Mouse (Mus musculus) thymus, postnatal 14 days (tissue): ENCODE measurements around the gene Mtss1l.

Experiments
- DNase-seq: peaks from one replicate; pipeline ENCODE4 v3.0.0; 2021

Gene Mtss1l

GRCm38 (mm10) chr8:110708429-110708828, 12.8 kb upstream of the Mtss1l start:
- no peak for DNase-seq

GRCm38 (mm10) chr8:110710593-110710992, 10.7 kb upstream of the Mtss1l start:
- DNase-seq: no peak

GRCm38 (mm10) chr8:110711271-110711934, 9.9 kb upstream of the Mtss1l start:
- DNase-seq: no peak

GRCm38 (mm10) chr8:110713073-110713472, 8.2 kb upstream of the Mtss1l start:
- no peak for DNase-seq

GRCm38 (mm10) chr8:110714827-110715519, 6.3 kb upstream of the Mtss1l start:
- no peak for DNase-seq

GRCm38 (mm10) chr8:110716075-110716474, 5.2 kb upstream of the Mtss1l start:
- no peak for DNase-seq

GRCm38 (mm10) chr8:110717131-110717530, 4.1 kb upstream of the Mtss1l start:
- DNase-seq: no peak

GRCm38 (mm10) chr8:110718209-110718968, 2.9 kb upstream of the Mtss1l start:
- DNase-seq: no peak

GRCm38 (mm10) chr8:110718969-110719670, 2.2 kb upstream of the Mtss1l start:
- peak; percentile 37 for DNase-seq

GRCm38 (mm10) chr8:110719898-110720653, 1.2 kb upstream of the Mtss1l start:
- DNase-seq: no peak

- peak; percentile 47 for DNase-seq
Observed at GRCm38 (mm10) chr8:110721606-110722413, 534 bp downstream of the Mtss1l start.

- no peak for DNase-seq
Observed at GRCm38 (mm10) chr8:110722414-110723011, 1.2 kb downstream of the Mtss1l start.

GRCm38 (mm10) chr8:110724493-110724892, 3.2 kb downstream of the Mtss1l start:
- DNase-seq: no peak

- no peak for DNase-seq
Observed at GRCm38 (mm10) chr8:110725084-110725838, 4.0 kb downstream of the Mtss1l start.

- DNase-seq: peak; percentile 76
Observed at GRCm38 (mm10) chr8:110726893-110727292, 5.6 kb downstream of the Mtss1l start.

GRCm38 (mm10) chr8:110731346-110731859, 10.1 kb downstream of the Mtss1l start:
- DNase-seq: no peak

GRCm38 (mm10) chr8:110733036-110733435, 11.8 kb downstream of the Mtss1l start:
- no peak for DNase-seq

GRCm38 (mm10) chr8:110738591-110739195, 17.4 kb downstream of the Mtss1l start:
- no peak for DNase-seq

- no peak for DNase-seq
Observed at GRCm38 (mm10) chr8:110740629-110741175, 19.4 kb downstream of the Mtss1l start.
